Mouse (Mus musculus): Measurements from ENCODE around the gene Clba1. TPM values are rescaled to one million over a fixed set of nuclear protein-coding genes. Genes with fewer than 3 reads are reported as not detected.

The Clba1 gene
- total RNA-seq, 2 experiments from 2014 or later = 0.34 to 0.57 TPM

DNA sequence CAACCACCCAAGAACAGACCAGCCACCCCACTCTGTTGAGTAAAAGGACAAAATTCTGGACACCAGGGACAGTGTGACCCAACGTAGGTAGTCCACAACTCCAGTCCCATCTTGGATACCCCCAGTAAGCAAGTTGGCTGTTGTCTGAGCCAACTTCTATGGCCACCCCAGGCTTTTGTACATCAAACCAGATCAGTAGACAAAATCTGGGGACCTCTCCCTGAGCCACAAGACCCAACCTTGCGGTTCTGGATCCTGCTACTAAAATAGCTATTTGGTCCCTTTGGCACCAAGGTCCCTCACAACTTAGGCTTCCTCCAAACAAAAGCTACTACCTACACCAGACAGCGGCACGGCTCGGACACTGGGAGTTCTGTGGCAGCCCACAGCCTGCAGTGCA lies 13.7 kb upstream of the Clba1 start:
- DNase-seq (ENCODE audit: low spot score) = no peak

- peak; percentile 59 for DNase-seq (ENCODE audit: low spot score)
Observed at GRCm38 (mm10) chr12:112795466-112796104, 13.2 kb upstream of the Clba1 start.

GRCm38 (mm10) chr12:112796551-112797510 lies 11.9 kb upstream of the Clba1 start:
- no peak for DNase-seq (ENCODE audit: low spot score)

- DNase-seq (ENCODE audit: low spot score) = no peak
Observed at GRCm38 (mm10) chr12:112797672-112798331, 10.9 kb upstream of the Clba1 start.

GRCm38 (mm10) chr12:112798332-112798681 lies 10.4 kb upstream of the Clba1 start:
- DNase-seq (ENCODE audit: low spot score) = no peak

GRCm38 (mm10) chr12:112798716-112799115 lies 10.0 kb upstream of the Clba1 start:
- DNase-seq (ENCODE audit: low spot score) = no peak

- no peak for DNase-seq (ENCODE audit: low spot score)
Observed at GRCm38 (mm10) chr12:112799237-112799970, 9.3 kb upstream of the Clba1 start.

- peak; percentile 69 for DNase-seq (ENCODE audit: low spot score)
Observed at GRCm38 (mm10) chr12:112800476-112800875, 8.3 kb upstream of the Clba1 start.

DNA sequence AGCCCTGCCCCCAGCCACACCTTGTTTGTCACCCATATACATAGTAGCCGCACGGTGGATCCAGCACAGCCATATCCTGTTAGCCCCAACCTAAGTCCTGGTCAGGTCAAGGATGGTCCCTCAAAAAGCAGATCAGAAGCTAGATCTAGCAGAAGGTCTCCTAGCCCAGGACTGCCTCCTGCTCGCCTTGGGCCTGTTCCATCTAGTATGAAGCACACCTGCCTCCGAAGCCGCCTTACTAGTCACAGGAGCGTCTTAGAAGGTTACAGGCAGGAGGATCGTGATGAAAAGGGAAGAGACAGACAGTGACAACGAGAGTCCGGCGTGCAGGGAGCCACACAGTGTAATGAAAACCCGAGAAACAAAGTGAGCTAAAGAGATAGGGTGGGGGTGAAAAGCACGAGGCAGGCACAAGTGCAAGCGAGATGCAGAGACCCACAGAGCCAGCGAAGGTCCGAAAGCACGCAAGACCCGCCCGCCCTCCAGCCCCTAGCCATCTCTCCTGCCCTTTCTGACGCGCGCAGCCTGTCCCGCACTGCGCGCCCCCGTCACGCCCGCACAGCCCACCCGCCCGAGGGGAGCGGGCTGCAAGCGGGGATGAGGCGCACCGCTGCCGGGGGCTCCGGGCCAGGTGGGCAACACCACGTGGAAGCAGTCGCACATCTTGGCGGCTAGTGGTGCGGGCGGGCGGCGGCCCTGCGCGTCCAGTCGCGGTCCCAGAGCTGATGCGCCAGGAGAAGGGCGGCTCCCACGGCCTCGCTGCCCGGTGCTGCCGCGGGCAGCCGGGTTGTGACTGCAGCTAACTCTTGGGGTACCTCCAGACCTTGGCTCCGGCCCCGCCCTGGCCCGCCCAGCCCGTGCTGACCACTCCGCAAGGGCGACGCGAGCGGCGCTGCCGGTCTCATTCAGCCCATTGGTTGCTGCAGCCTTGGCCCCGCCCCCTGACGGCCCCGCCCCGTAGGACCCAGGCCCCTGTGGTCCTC lies 6.6 kb upstream of the Clba1 start, which contains the start of gene Ahnak2:
Gene Ahnak2, minus strand, starts transcription at position 794 of the 983 bp plus-strand sequence.
- DNase-seq (ENCODE audit: low spot score) = no peak

GRCm38 (mm10) chr12:112802917-112803316 lies 5.8 kb upstream of the Clba1 start:
- DNase-seq (ENCODE audit: low spot score) = no peak

DNA sequence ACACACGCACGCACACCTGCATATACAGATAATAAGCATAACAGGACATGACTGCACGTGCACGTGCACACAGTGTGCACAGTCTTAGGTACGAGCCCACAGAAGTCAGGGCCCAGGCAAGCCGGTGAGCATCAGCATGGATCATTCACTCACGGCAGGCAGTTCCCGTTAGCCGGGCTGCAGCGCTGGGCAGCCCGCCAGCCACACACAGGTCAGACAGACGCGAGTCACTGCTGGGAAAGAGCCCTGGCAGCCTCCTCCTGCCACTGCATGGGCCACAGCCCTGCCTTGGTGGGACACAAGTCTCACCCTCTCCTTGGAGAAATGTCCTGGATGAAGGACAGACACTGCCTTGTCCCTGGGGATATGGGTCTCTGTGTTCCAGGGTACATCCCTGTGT lies 4.7 kb upstream of the Clba1 start:
- DNase-seq (ENCODE audit: low spot score) = no peak

DNA sequence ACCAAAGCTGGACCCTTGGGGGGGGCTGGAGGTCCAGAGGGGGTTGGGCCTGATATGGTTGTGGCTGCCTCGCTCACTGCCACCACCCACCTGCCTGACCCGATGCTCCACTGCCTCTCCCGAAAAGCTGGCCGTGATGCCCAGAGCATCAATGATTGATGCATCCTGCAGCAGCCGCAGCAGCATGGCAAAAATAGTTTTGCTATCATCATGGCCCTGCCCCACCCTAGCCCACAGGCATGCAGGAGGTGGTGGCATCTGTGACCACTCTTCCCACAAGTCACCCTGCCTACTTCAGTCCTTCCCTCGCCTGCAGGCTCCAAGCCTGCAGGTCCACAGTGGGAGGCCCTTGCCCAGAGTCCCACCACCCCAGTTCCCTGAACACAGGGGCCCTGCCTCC lies 2.7 kb upstream of the Clba1 start:
- no peak for DNase-seq (ENCODE audit: low spot score)

- no peak for DNase-seq (ENCODE audit: low spot score)
Observed at GRCm38 (mm10) chr12:112807796-112808195, 941 bp upstream of the Clba1 start.

GRCm38 (mm10) chr12:112808212-112808586 lies 538 bp upstream of the Clba1 start:
- DNase-seq (ENCODE audit: low spot score) = no peak

GRCm38 (mm10) chr12:112809641-112810040 lies 904 bp downstream of the Clba1 start:
- DNase-seq (ENCODE audit: low spot score) = no peak

- no peak for DNase-seq (ENCODE audit: low spot score)
Observed at GRCm38 (mm10) chr12:112810092-112810885, 1.6 kb downstream of the Clba1 start.

GRCm38 (mm10) chr12:112813370-112813769 lies 4.6 kb downstream of the Clba1 start:
- DNase-seq (ENCODE audit: low spot score) = no peak

DNA sequence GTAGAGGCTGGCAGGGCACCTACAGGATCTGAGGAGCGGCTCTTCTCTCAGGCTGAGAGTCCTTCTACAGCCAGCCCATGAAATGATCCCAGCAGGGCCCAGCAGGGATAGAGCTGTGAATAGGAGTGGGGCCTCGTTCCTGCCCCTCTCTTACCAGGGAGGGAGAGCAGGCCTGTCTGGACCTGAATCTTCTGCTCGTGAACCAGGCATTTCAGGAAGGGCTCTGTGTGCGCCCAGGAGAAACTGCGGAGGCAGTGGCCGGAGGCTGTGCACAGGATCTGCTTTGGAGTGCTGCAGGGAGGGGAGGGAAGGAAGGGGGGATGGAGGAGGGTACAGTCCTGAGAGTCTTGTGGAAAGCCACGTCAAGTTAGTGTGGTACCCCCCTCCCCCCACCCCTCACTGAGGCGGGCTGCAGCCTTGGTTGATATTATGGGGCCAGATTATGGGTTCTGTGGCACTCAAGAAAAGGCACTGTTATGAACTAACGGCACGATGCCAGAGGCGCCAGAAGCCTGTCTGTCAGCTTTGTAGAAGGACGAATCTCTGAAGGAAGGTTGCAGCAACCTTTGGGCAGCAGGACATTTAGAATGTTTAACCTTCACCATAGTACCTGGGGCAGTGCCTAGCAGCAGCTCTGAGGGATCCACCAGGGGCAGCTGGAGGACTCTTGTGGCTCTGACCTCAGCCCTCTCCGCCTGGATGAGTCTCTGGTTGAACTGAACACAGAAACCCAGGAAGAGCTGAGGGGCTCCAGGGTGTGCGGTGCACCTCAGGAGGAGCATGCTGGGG lies 6.1 kb downstream of the Clba1 start:
- no peak for DNase-seq (ENCODE audit: low spot score)

DNA sequence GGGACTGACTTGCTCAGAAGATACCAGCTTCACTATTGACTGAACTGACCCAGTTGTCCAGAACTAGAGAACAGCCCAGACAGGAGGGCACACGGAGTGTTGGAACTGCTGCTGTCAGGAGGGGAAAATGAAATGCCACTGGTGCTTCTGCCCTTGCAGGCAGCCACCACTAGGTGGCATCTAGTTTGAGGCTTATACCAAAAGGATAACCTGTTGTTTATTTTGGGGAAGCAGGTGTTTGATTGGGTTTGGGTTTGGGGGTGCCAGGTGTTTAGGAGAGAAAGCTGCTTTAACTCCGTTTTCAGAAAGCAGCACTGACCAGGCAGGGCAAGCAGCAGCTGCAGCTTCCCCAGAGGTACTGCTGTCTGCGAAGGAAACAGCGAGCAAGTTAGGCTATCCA lies 7.6 kb downstream of the Clba1 start:
- peak; percentile 37 for DNase-seq (ENCODE audit: low spot score)

Data from gastrocnemius, adult 18-20 months (tissue).